Mouse (Mus musculus) forebrain, embryonic 16.5 days (tissue): Measurements from ENCODE around the gene Pdcd1lg2. TPM values are rescaled to one million over a fixed set of nuclear protein-coding genes. Genes with fewer than 3 reads are reported as not detected.

Experiments used
- ATAC-seq: fragments of 200-750 bp; cut with Nextera tagmentation; 2 replicates; pipeline ENCODE4 v1.8.0; 2017; ENCODE audit warnings: mild to moderate bottlenecking, moderate library complexity
- H3K27ac ChIP-seq: fragments of 300-500 bp; sonication (generic); 2 replicates; pipeline ENCODE4 v1.5.1; 2014; ENCODE audit warnings: low read length, control low read depth
- H3K27me3 ChIP-seq: fragments of 300-500 bp; sonication (generic); replicated peaks from 2 replicates; pipeline ENCODE4 v1.6.1; 2014; ENCODE audit warnings: low read length; ENCODE audit not compliant: control insufficient read depth, insufficient read depth
- H3K36me3 ChIP-seq: fragments of 300-500 bp; sonication (generic); 2 replicates; pipeline ENCODE4 v1.6.1; 2014; ENCODE audit not compliant: control insufficient read depth, insufficient read depth
- H3K4me1 ChIP-seq: fragments of 300-500 bp; sonication (generic); replicated peaks from 2 replicates; pipeline ENCODE4 v1.6.1; 2014; ENCODE audit warnings: low read length; ENCODE audit not compliant: control insufficient read depth, insufficient read depth
- H3K4me2 ChIP-seq: fragments of 300-500 bp; sonication (generic); 2 replicates; pipeline ENCODE4 v1.6.1; 2014; ENCODE audit warnings: mild to moderate bottlenecking, low read length, control low read depth
- H3K4me3 ChIP-seq: fragments of 300-500 bp; sonication (generic); replicated peaks from 2 replicates; pipeline ENCODE4 v1.5.1; 2014; ENCODE audit warnings: mild to moderate bottlenecking, low read length, control low read depth
- H3K9ac ChIP-seq: fragments of 300-500 bp; sonication (generic); replicated peaks from 2 replicates; pipeline ENCODE4 v1.6.1; 2014; ENCODE audit warnings: low read depth, low read length, control low read depth
- H3K9me3 ChIP-seq: fragments of 300-500 bp; sonication (generic); 2 replicates; pipeline ENCODE4 v1.6.1; 2016; ENCODE audit warnings: low read length; ENCODE audit not compliant: control insufficient read depth
- WGBS: fragments of 180-500 bp; shearing (Covaris S2); extraction: QIAGEN DNeasy Blood & Tissue Kit; methylation state at CpG from one replicate; pipeline ENCODE4 v1.1.7; 2014; 5-methylcytosine and 5-hydroxymethylcytosine counted together
- polyA plus RNA-seq: library from polyadenylated mRNA; unstranded; fragments of >200 nt; fragmentation: Nextera tagmentation; extraction: Ambion mirVana; gene quantifications from 2 replicates; pipeline ENCODE4 v1.2.1, GENCODE M21; 2015

Gene Pdcd1lg2
- polyA plus RNA-seq, 1 experiment from 2014 or later, result not detected

DNA sequence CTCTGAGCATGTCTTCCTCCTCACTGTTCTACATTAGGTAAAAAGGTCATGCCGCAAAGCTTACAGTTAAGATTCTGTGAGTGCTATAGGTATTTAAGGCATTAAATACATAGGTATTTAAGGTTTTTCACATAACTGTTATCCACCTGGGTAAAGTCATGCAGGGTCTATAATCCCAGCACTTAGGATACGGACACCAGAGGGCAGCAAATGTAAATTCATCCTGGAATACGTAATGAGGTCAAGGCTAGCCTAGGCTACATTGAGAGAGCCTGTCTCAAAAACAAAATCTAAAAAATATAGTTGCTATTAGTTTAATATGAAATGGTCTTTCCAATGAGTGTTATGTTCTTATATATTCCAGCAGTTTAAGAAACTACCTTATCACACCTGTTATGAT, 33.6 kb downstream of the Pdcd1lg2 start:
- no peaks in the 10 kb centered on the region for H3K4me1 ChIP-seq
- ATAC-seq, result no peak
- 94% methylated on average over 3 of the region's 3 CpGs for WGBS
- H3K9me3 ChIP-seq, result no peaks in the 10 kb centered on the region
- no peaks in the 10 kb centered on the region for H3K27me3 ChIP-seq
- no peak overlapping the region for H3K9ac ChIP-seq
- no peak overlapping the region for H3K4me3 ChIP-seq
- H3K4me2 ChIP-seq, result no peak overlapping the region
- H3K27ac ChIP-seq, result no peak overlapping the region
- no peaks in the 10 kb centered on the region for H3K36me3 ChIP-seq

DNA sequence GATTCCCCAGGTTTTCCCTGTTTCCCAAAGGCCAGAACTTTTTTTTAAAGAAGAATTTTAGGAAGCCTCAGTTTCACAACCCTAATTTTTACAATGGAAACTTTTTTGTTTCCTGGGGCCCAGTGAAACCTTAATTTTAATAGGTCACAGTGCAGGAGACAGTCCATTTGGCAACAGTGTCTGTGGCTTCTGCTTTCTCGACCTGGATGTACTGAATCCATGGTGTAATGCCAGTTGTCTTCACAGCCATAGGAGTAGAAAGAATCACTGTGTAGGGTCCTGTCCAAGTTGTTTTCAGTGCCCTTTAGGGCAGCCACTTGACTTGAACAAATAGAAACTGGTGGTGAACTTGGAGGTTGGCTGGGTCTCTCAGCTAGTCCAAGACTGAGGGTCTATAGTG, 37.7 kb downstream of the Pdcd1lg2 start:
- no peaks in the 10 kb centered on the region for H3K27me3 ChIP-seq
- no peak for ATAC-seq
- H3K4me3 ChIP-seq, result no peak overlapping the region
- H3K4me1 ChIP-seq, result no peaks in the 10 kb centered on the region
- H3K36me3 ChIP-seq, result no peaks in the 10 kb centered on the region
- no peak overlapping the region for H3K27ac ChIP-seq
- no peak overlapping the region for H3K4me2 ChIP-seq
- H3K9me3 ChIP-seq, result no peaks in the 10 kb centered on the region
- H3K9ac ChIP-seq, result no peak overlapping the region
- WGBS, result 85% methylated on average over 1 of the region's 1 CpGs

DNA sequence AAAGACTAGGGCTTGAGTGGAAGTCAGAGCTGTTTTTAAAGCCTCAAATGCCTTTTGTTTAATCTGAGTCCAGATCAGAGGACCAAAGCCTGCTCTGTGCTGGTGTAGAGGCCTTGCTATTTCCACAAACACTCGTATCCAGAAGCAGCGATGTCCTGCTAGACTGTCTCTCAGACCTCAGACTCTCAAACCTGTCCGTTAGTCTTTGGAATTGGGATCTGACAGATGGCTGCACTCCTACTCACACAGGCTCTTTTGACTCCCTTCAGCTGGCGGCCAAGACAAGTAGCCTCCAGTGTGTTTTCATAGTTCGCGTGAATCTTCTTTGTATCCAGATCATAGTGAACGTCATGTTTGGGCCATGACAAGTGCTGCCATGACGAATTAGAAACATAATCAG, 39.7 kb downstream of the Pdcd1lg2 start:
- Histone ChIP-seq H3K27ac (no peak overlapping the region), H3K9me3 (no peaks in the 10 kb centered on the region), H3K4me3 (no peak overlapping the region), H3K27me3 (no peaks in the 10 kb centered on the region), H3K4me2 (no peak overlapping the region), H3K4me1 (no peaks in the 10 kb centered on the region), H3K36me3 (no peaks in the 10 kb centered on the region), H3K9ac (no peak overlapping the region)
- ATAC-seq, result no peak
- 91% methylated on average over 8 of the region's 8 CpGs for WGBS

DNA sequence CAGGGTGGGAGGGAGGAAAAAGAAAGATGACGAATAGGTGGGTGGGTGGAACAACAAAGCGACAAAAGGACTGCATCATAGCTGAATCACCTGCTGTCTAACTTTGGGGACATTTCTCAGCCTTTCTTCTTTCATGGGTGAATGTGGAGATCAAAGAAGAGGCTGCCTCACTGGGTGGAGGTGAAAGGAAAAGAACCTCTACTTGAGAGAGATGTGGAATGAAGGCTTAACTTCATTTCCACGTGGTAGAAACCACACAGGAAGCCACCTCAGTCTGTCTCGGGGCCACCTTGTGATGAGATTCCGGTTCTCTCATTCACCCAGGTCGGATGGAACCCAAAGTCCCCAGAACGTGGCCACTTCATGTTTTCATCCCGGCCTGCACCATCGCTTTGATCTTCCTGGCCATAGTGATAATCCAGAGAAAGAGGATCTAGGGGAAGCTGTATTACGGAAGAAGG, 43.5 kb downstream of the Pdcd1lg2 start:
- ATAC-seq, result no peak
- no peaks in the 10 kb centered on the region for H3K27me3 ChIP-seq
- H3K36me3 ChIP-seq, result no peaks in the 10 kb centered on the region
- no peak overlapping the region for H3K9ac ChIP-seq
- no peaks in the 10 kb centered on the region for H3K9me3 ChIP-seq
- H3K4me2 ChIP-seq, result no peak overlapping the region
- no peak overlapping the region for H3K4me3 ChIP-seq
- H3K27ac ChIP-seq, result no peak overlapping the region
- H3K4me1 ChIP-seq, result no peaks in the 10 kb centered on the region
- WGBS, result 82% methylated on average over 10 of the region's 10 CpGs

DNA sequence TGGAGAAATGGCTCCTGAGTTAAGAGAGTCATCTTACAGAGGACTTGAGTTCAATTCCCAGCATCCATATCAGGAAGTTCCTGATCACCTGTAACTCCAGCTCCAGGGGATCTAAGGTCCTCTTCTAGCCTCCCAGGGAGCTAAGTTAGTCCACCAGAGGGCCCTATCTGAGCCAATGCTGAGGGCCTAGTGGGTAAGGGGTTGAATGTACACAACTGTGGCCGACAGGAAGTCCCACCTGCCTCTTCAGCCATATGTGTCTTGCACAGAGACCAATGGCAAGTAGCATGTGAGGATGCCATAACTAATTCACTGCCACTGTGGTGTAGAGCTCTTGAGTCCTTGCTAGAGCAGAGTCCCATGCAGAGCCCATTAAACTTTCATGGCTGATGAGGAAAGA, 44.4 kb downstream of the Pdcd1lg2 start:
- H3K36me3 ChIP-seq, result no peaks in the 10 kb centered on the region
- H3K4me3 ChIP-seq, result no peak overlapping the region
- no peaks in the 10 kb centered on the region for H3K4me1 ChIP-seq
- no peaks in the 10 kb centered on the region for H3K27me3 ChIP-seq
- 61% methylated on average over 1 of the region's 1 CpGs for WGBS
- H3K4me2 ChIP-seq, result no peak overlapping the region
- no peak overlapping the region for H3K9ac ChIP-seq
- H3K9me3 ChIP-seq, result no peaks in the 10 kb centered on the region
- no peak for ATAC-seq
- no peak overlapping the region for H3K27ac ChIP-seq

DNA sequence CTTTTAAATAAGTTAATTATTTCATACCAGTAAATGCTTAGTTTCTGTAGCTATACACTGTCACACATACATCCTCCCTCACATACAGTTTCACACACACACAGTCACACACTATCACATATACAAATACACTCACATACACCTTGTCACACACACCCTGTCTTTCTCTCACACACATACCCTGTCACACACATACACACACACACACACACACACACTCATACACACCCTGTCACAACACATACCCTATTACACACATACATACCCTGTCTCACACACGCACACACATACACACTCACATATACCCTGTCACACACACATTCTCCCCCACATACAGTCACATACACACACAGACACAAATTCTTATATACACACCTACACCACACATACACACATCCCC, 47.3 kb downstream of the Pdcd1lg2 start:
- WGBS, result 100% methylated on average over 1 of the region's 1 CpGs

DNA sequence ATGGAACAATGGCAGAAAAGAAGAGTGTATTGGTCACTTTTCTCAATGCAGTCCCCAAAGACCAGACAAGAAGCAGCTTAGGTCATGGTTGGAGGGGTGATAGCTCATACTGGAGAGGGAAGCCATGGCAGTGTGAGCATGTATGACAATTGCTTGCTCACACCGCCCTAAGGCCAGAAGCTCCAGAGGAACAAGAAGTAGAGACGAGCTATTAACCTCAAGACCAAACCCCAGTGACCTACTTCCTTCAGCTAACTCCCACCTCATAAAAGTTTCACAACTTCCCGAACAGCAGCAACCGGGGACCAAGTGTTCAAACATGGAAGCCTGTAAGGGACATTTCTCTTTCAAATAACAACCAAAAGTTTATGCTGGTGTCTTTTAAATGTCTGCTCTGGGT, 51.7 kb downstream of the Pdcd1lg2 start:
- 95% methylated on average over 4 of the region's 4 CpGs for WGBS
- H3K27me3 ChIP-seq, result no peaks in the 10 kb centered on the region
- no peak overlapping the region for H3K9ac ChIP-seq
- H3K4me1 ChIP-seq, result no peaks in the 10 kb centered on the region
- no peak for ATAC-seq
- no peaks in the 10 kb centered on the region for H3K9me3 ChIP-seq
- no peak overlapping the region for H3K27ac ChIP-seq
- H3K4me2 ChIP-seq, result no peak overlapping the region
- no peaks in the 10 kb centered on the region for H3K36me3 ChIP-seq
- H3K4me3 ChIP-seq, result no peak overlapping the region

More for the DNA sequence above, 47.3 kb downstream of the Pdcd1lg2 start:
- Histone ChIP-seq H3K4me2 (no peak overlapping the region), H3K4me3 (no peak overlapping the region), H3K27me3 (no peaks in the 10 kb centered on the region), H3K9ac (no peak overlapping the region), H3K4me1 (no peaks in the 10 kb centered on the region), H3K36me3 (no peaks in the 10 kb centered on the region), H3K27ac (no peak overlapping the region), H3K9me3 (no peaks in the 10 kb centered on the region)
- no peak for ATAC-seq

DNA sequence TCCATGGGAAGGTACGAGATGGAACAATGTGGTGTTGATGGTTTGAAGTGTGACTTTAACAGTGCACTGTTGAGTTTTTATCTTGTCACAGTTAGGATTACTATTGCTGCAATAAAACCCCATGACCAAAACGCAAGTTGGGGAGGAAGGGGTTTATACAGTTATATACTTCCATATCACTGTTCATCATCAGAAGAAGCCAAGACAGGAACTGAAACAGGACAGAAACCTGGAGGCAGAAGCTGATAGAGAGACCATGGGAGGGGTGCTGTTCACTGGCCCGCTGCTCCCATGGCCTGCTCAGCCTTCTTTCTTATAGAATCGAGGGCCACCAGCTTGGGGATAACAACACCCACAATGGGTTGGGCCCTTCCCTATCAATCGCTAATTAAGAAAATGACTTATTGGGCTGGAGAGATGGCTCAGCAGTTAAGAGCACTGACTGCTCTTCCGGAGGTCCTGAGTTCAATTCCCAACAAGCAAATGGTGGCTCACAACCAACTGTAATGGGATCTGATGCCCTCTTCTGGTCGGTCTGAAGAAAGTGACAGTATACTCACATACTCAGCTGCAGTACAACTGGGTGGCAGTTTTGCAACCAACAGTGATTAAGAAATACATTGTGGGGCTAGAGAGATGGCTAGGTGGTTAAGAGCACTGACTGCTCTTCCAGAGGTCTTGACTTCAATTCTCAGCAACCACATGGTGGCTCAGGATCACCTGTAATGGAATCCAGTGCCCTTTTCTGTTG, 53.1 kb downstream of the Pdcd1lg2 start:
- Histone ChIP-seq H3K27me3 (no peaks in the 10 kb centered on the region), H3K4me3 (no peak overlapping the region), H3K27ac (no peak overlapping the region), H3K4me2 (no peak overlapping the region), H3K9me3 (no peaks in the 10 kb centered on the region), H3K36me3 (no peaks in the 10 kb centered on the region), H3K4me1 (no peaks in the 10 kb centered on the region), H3K9ac (no peak overlapping the region)
- WGBS, result 96% methylated on average over 7 of the region's 7 CpGs
- no peak for ATAC-seq

DNA sequence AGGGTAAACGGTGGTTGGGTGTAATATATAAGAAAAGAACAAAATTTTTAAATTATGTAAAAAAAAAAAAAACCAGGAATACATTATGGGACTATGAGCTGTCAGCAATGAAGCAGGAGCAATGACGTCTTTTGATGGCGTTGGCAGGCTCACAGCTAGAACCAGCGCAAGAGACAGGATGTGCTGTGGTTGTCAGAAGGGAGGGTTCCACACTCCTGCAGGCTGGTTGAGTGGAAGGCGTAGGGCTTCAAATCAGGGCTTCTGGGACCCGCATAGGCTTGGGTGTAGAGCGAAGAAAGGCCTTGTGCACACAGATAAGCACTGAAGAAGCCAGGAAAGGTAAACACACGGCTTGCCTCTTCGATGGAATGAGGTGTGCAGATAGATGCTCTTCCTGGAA, 56.1 kb downstream of the Pdcd1lg2 start:
- H3K27me3 ChIP-seq, result no peaks in the 10 kb centered on the region
- no peaks in the 10 kb centered on the region for H3K9me3 ChIP-seq
- H3K36me3 ChIP-seq, result no peaks in the 10 kb centered on the region
- no peak overlapping the region for H3K4me2 ChIP-seq
- ATAC-seq, result no peak
- peaks cover 11% of the 10 kb centered on the region for H3K4me1 ChIP-seq
- H3K9ac ChIP-seq, result no peak overlapping the region
- H3K27ac ChIP-seq, result no peak overlapping the region
- WGBS, result 91% methylated on average over 9 of the region's 9 CpGs
- H3K4me3 ChIP-seq, result no peak overlapping the region
